Mouse (Mus musculus) lung, postnatal 0 days (tissue): ENCODE results near the gene Idh2.
A peak's percentile ranks its signal among the peaks of the same experiment; 100 is the strongest.

ENCODE experiments used
- CTCF ChIP-seq: IDR thresholded peaks from 2 replicates; pipeline ENCODE4 v1.5.1; 2016; ENCODE audit warnings: antibody characterized with exemption, mild to moderate bottlenecking
- EP300 ChIP-seq: IDR thresholded peaks from 2 replicates; pipeline ENCODE4 v1.6.1; 2016; ENCODE audit warnings: antibody characterized with exemption, mild to moderate bottlenecking, control low read depth

GRCm38 (mm10) chr7:80132541-80132940, 17.3 kb upstream of the Idh2 start:
- TF ChIP-seq CTCF (peak; percentile 84), EP300 (no peak)
